Mouse (Mus musculus) forebrain, embryonic 11.5 days (tissue): ENCODE data around the gene Cdk2ap1. TPM values are rescaled to one million over a fixed set of nuclear protein-coding genes. Genes with fewer than 3 reads are reported as not detected.
"Not testable (repeated sequence)": the region's sequence is repeated elsewhere in the genome, so short reads cannot be mapped to it uniquely, and the experiment has no call there.

ENCODE experiments used
- ATAC-seq: fragments of 200-750 bp; cut with Nextera tagmentation; replicated peaks from 2 replicates; pipeline ENCODE4 v1.8.0; 2017; ENCODE audit warnings: moderate TSS enrichment; ENCODE audit not compliant: low FRiP score
- DNase-seq: peaks from one replicate; pipeline ENCODE4 v3.0.0-alpha.2; 2017; ENCODE audit warnings: low spot score
- H3K27ac ChIP-seq: fragments of 300-500 bp; sonication (generic); 2 replicates; pipeline ENCODE4 v1.5.1; 2014; ENCODE audit warnings: low read depth, low read length
- H3K27me3 ChIP-seq: fragments of 300-500 bp; sonication (generic); 2 replicates; pipeline ENCODE4 v1.6.1; 2014; ENCODE audit warnings: mild to moderate bottlenecking, low read length, mixed read lengths; ENCODE audit not compliant: control insufficient read depth, insufficient read depth
- H3K36me3 ChIP-seq: fragments of 300-500 bp; sonication (generic); 2 replicates; pipeline ENCODE4 v1.6.1; 2014; ENCODE audit warnings: mild to moderate bottlenecking, low read length, moderate library complexity, mixed read lengths; ENCODE audit not compliant: control insufficient read depth, insufficient read depth
- H3K4me1 ChIP-seq: fragments of 300-500 bp; sonication (generic); replicated peaks from 2 replicates; pipeline ENCODE4 v1.6.1; 2014; ENCODE audit warnings: low read length, mixed read lengths; ENCODE audit not compliant: control insufficient read depth, insufficient read depth
- H3K4me2 ChIP-seq: fragments of 300-500 bp; sonication (generic); 2 replicates; pipeline ENCODE4 v1.6.1; 2014; ENCODE audit warnings: low read depth, mild to moderate bottlenecking, low read length, moderate library complexity, mixed read lengths; ENCODE audit not compliant: severe bottlenecking
- H3K4me3 ChIP-seq: fragments of 300-500 bp; sonication (generic); 2 replicates; pipeline ENCODE4 v1.5.1; 2014; ENCODE audit warnings: low read depth, low read length
- H3K9ac ChIP-seq: fragments of 300-500 bp; sonication (generic); 2 replicates; pipeline ENCODE4 v1.6.1; 2014; ENCODE audit warnings: low read length
- H3K9me3 ChIP-seq: fragments of 300-500 bp; sonication (generic); 2 replicates; pipeline ENCODE4 v1.6.1; 2016; ENCODE audit warnings: low read length, mixed read lengths; ENCODE audit not compliant: control insufficient read depth
- WGBS: fragments of 180-500 bp; shearing (Covaris S2); extraction: QIAGEN DNeasy Blood & Tissue Kit; methylation state at CpG from one replicate; pipeline ENCODE4 v1.1.7; 2014; 5-methylcytosine and 5-hydroxymethylcytosine counted together
- polyA plus RNA-seq: library from polyadenylated mRNA; unstranded; fragments of >200 nt; fragmentation: Nextera tagmentation; extraction: Ambion mirVana; gene quantifications from 2 replicates; pipeline ENCODE4 v1.2.1, GENCODE M21; 2014

Gene Cdk2ap1
- polyA plus RNA-seq, 1 experiment from 2014 or later: 310 TPM

GRCm38 (mm10) chr5:124317648-124318047, 45.2 kb downstream of the Cdk2ap1 start:
- no peaks in the 10 kb centered on the region for H3K4me1 ChIP-seq
- ATAC-seq (no peak), DNase-seq (no peak)
- no peaks in the 10 kb centered on the region for H3K9me3 ChIP-seq
- 90% methylated on average over 7 of the region's 7 CpGs for WGBS
- no peak overlapping the region for H3K4me2 ChIP-seq
- H3K36me3 ChIP-seq: peaks cover 13% of the 10 kb centered on the region
- H3K27ac ChIP-seq: no peak overlapping the region
- no peaks in the 10 kb centered on the region for H3K27me3 ChIP-seq
- no peak overlapping the region for H3K4me3 ChIP-seq
- no peak overlapping the region for H3K9ac ChIP-seq

- no peaks in the 10 kb centered on the region for H3K4me1 ChIP-seq
- no peak overlapping the region for H3K4me3 ChIP-seq
- no peak overlapping the region for H3K4me2 ChIP-seq
- H3K27me3 ChIP-seq: no peaks in the 10 kb centered on the region
- 93% methylated on average over 11 of the region's 11 CpGs for WGBS
- peaks cover 21% of the 10 kb centered on the region for H3K36me3 ChIP-seq
- peaks cover 5% of the 10 kb centered on the region; the same call in 1 of the 2 replicates for H3K9me3 ChIP-seq
- ATAC-seq (no peak), DNase-seq (no peak)
- H3K9ac ChIP-seq: no peak overlapping the region
- no peak overlapping the region for H3K27ac ChIP-seq
Observed at GRCm38 (mm10) chr5:124315941-124316340, 46.9 kb downstream of the Cdk2ap1 start.

- no peaks in the 10 kb centered on the region for H3K4me1 ChIP-seq
- no peaks in the 10 kb centered on the region for H3K27me3 ChIP-seq
- peaks cover 21% of the 10 kb centered on the region for H3K36me3 ChIP-seq
- 90% methylated on average over 9 of the region's 9 CpGs for WGBS
- peaks cover 5% of the 10 kb centered on the region; the same call in 1 of the 2 replicates for H3K9me3 ChIP-seq
- H3K4me2 ChIP-seq: no peak overlapping the region
- ATAC-seq (no peak), DNase-seq (no peak)
- H3K9ac ChIP-seq: no peak overlapping the region
- no peak overlapping the region for H3K4me3 ChIP-seq
- H3K27ac ChIP-seq: no peak overlapping the region
Observed at GRCm38 (mm10) chr5:124315498-124315897, 47.4 kb downstream of the Cdk2ap1 start.

- Histone ChIP-seq H3K9me3 (peaks cover 5% of the 10 kb centered on the region; the same call in 1 of the 2 replicates), H3K4me1 (no peaks in the 10 kb centered on the region), H3K4me2 (no peak overlapping the region), H3K9ac (no peak overlapping the region), H3K27me3 (no peaks in the 10 kb centered on the region), H3K27ac (no peak overlapping the region), H3K4me3 (no peak overlapping the region), H3K36me3 (peaks cover 25% of the 10 kb centered on the region)
- ATAC-seq (no peak), DNase-seq (no peak)
- 94% methylated on average over 11 of the region's 11 CpGs for WGBS
Observed at GRCm38 (mm10) chr5:124310091-124310490, 52.8 kb downstream of the Cdk2ap1 start.

- H3K4me2 ChIP-seq: no peak overlapping the region
- 67% methylated on average over 10 of the region's 10 CpGs for WGBS
- H3K36me3 ChIP-seq: peaks cover 22% of the 10 kb centered on the region
- no peak overlapping the region for H3K27ac ChIP-seq
- H3K9me3 ChIP-seq: peaks cover 5% of the 10 kb centered on the region; the same call in 1 of the 2 replicates
- no peak overlapping the region for H3K9ac ChIP-seq
- DNase-seq (no peak), ATAC-seq (no peak)
- H3K27me3 ChIP-seq: no peaks in the 10 kb centered on the region
- H3K4me1 ChIP-seq: no peaks in the 10 kb centered on the region
- H3K4me3 ChIP-seq: no peak overlapping the region
Observed at GRCm38 (mm10) chr5:124309155-124309554, 53.7 kb downstream of the Cdk2ap1 start.

- WGBS: 96% methylated on average over 6 of the region's 6 CpGs
- H3K4me2 ChIP-seq, DNase-seq, ATAC-seq, H3K4me3 ChIP-seq, H3K27ac ChIP-seq, H3K27me3 ChIP-seq, H3K9ac ChIP-seq, H3K4me1 ChIP-seq, H3K9me3 ChIP-seq: not testable (repeated sequence)
- H3K36me3 ChIP-seq: peaks cover 11% of the 10 kb centered on the region; the same call in 1 of the 2 replicates
Observed at GRCm38 (mm10) chr5:124302853-124303252, 60.0 kb downstream of the Cdk2ap1 start.

GRCm38 (mm10) chr5:124300132-124300531, 62.8 kb downstream of the Cdk2ap1 start:
- no peaks in the 10 kb centered on the region for H3K27me3 ChIP-seq
- no peak overlapping the region for H3K4me3 ChIP-seq
- H3K4me2 ChIP-seq: no peak overlapping the region
- ATAC-seq (no peak), DNase-seq (no peak)
- no peak overlapping the region for H3K27ac ChIP-seq
- H3K9ac ChIP-seq: no peak overlapping the region
- H3K9me3 ChIP-seq: no peaks in the 10 kb centered on the region
- WGBS: 75% methylated on average over 4 of the region's 4 CpGs
- peaks cover 9% of the 10 kb centered on the region for H3K36me3 ChIP-seq
- no peaks in the 10 kb centered on the region for H3K4me1 ChIP-seq

DNA sequence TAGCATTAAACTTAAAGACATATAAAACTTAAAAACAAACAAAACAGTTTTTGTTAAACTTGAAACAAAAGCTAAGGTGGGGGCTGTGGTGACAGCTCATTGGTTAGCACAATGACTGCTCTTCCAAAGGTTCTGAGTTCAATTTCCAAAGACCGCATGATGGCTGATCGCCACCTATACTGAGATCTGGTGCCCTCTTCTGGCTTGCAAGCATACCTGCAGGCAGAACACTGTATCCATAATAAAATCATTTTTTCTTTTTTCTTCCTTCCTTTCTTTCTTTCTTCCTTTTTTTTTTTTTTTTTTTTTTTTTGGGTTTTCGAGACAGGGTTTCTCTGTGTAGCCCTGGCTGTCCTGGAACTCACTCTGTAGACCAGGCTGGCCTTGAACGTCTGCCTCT, 63.6 kb downstream of the Cdk2ap1 start:
- not testable (repeated sequence) for H3K27me3 ChIP-seq, H3K4me1 ChIP-seq, H3K27ac ChIP-seq, ATAC-seq, H3K4me3 ChIP-seq, H3K9me3 ChIP-seq, DNase-seq, H3K9ac ChIP-seq, H3K36me3 ChIP-seq, H3K4me2 ChIP-seq
- 67% methylated on average over 3 of the region's 4 CpGs for WGBS

DNA sequence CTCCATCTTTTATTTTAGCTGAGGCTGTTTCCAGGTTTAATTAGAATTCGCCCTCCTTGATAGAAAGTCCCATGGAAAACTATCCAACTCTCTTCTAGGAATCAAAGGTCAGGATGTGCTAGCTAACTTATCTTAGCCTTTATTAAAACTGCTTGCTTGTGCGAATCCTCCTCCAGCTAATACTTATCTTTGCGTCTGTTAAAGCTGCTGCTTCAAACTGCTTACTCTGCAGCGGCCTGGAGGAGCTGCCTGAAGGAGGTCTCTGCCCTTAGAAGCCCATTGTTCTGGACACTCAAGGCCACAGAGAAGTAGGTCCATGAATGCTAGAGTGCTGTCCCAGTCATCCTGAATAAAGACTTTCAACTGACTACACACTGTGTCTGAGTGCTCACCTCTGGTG, 66.4 kb downstream of the Cdk2ap1 start:
- H3K27ac ChIP-seq: no peak overlapping the region
- no peak overlapping the region for H3K4me3 ChIP-seq
- no peaks in the 10 kb centered on the region for H3K9me3 ChIP-seq
- peaks cover 13% of the 10 kb centered on the region for H3K36me3 ChIP-seq
- no peak for ATAC-seq
- DNase-seq: no peak
- no peaks in the 10 kb centered on the region for H3K4me1 ChIP-seq
- no peaks in the 10 kb centered on the region for H3K27me3 ChIP-seq
- no peak overlapping the region for H3K4me2 ChIP-seq
- 93% methylated on average over 4 of the region's 4 CpGs for WGBS
- no peak overlapping the region for H3K9ac ChIP-seq
